Mouse (Mus musculus): Measurements from ENCODE around the gene Amot.

The Amot gene

DNA sequence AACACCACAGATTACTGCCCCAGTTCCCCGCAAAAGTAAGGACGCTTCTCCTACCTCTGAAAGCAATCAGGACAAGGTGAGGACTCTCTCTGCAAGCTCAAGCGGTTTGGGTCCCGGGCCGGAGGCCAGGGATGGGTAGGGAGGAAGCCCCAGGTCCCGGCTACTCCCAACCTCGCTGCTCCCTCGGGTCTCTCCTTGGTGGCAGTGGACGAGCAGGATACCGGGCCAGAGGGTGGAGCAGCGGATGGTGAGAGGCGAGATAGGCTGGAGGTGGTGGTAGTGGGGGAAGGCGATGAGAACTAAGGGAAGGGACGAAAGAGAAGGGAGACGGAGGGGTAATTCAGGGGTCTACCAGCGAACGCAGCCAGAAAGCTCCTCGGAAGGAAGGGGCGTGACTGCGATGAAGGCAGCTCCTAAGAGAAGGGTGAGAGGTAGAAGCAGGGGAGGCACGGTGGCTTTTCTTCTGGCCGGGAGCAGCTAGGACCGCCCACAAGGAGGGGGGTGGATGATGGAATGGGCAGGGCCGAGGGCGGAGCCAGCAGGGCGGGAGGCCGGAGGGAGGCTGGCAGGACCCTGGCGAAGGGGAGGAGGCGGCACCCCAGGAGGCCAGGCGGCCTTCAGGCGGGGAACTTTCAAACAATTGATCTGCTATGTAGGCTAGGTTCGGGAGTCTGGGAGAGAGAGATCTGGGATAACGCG, at the start of gene Amot:
TSS of gene Amot (minus strand) at position 465 of the 699 bp plus-strand sequence.
- peak; percentile 64 to 66 for DNase-seq

DNA sequence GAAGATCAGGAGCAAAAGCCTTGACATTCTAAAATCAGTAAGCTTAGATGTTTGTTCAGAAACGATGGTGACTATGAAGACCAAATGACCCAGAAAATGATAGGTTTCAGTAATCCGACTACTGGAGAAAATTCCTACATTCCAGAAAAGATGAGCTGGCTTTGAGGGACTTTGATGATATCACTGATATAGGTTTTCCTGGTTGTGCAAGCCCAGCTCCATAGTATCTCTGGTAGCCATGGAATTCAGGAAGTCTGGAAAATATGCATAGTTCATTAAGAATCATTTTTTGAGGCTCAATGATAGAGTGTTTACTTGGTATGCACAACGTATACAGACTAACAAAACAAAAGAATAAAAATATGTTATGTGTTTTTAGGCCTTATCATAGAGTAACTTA, 40.1 kb upstream of the Amot start:
- DNase-seq: no peak

DNA sequence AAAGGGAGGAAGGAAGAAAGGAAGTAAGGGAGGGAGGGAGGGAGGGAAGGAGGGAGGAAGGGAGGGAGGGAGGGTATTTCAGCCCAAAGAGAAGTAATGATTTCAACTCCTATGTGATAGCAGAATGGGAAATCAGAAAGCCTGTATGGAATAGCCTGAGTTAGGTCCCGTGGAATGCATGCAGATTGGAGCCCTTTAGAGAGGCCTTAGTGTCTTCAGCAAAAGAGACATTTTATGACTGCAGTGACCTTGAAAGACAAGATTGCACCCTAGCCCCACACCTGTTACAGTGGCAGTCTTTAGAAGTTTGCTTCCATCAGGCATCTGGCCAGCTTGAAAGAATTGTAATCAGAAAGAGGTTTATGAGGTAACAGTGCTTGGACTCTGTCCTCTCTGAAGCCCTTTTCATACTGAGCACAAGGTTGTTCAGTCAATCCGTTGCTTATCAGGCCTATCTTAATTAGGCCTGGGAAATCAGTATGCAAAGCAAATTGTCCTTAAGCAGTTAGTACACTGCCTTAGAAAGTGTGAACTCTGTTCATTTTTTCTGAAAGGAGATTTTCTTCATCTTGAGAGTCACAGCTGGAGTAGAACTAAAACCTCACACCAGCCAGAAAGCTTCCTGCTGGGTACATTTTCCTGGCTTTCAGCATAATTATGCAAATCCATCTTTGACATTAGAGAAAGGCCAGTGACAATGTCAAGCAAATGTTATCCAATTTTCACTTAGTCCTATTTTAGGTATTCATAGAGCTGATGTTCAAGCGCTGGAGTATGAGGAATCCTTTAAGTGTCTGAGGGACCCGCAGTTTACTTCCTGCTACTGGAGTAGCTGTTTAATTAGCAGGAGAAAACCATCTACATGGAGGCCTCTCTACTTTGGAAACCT, 38.9 kb upstream of the Amot start:
- no peak for DNase-seq

DNA sequence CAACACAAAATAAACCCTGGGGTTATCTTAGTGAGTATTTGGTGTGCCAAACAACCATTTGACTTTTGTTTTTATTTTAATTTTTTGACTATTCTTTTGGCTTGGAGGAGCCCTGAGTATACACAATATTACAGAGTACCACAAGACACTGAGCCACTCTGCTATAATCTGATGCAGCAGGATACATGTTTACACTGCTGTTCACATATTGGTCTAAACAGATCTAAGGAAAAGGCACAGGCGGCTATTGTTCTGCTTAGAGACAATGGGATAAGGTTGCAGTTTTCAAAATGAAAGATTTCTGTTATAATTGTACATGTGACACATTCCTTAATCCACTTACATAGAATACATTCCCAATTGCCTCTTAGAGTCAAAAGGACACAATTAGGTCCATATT, 36.1 kb upstream of the Amot start:
- DNase-seq: no peak

DNA sequence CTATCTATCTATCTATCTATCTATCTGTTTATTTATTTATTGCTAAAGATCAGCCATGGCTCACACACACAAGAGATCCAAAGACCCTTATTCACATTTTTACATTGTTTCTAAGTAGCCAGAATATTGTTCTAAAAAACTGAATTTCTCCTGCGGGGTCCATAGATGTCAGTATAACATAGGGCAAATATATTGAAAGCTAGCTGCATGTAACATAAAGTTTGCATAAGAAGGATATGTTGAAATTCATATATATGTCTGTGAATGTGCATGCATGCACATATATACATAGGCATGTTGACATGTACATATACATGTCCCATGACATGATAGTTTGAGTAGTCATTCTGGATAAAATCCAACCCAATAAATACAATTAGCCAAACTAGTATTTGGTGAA, 35.3 kb upstream of the Amot start:
- no peak for DNase-seq

DNA sequence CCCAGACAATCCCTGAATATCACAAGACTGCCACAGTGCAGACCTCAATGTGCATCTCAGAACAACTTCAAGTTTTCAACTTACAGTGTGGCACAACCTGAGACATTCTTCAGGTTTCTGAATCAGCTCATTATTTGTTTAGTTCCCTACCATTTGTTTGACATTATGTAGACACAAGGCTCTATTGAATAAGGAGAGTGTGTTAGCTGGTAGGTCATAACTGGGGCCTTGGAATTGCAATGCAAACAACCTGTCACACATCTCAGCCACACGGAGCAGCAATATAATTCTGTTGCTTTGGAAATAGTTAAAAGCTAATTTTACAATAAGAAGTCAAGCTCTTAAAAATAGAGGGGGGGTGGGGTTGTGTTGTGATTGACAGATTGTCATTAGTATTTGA, 24.6 kb upstream of the Amot start:
- no peak for DNase-seq

DNA sequence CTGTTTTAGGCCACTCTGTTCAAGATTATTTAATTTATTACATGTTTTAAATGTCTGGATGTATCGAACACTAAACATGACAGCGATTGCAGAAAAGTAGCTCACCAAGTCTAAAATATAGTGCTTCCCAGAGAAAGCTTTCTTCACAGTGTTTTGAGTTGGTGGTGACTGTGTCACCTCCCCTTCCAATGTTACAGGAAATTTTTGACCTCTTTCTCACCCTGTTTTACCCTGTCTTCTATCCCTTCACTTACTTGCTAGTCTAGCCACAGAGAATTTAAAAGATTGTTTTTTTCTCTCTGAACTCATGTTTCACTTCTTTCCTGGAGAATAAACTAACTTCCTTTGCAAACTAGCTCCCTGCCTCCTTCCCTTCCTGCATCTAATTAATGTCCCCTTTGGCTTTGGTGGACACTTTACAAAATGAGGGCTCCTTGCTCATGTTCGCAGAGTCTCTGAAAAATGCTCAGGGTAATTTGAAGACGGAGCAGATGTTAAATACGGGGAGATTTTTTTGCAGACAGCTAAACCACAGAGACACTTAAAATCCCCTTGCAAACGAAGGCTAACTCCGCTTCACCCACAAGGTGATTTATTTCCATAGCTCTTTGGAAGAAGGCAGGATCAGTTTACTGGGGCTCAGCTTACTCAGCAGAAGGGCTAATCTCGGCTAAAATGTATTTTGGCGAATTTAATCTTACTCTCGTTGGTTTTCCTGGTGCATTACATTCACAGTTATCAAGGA, 11.5 kb upstream of the Amot start:
- no peak for DNase-seq

DNA sequence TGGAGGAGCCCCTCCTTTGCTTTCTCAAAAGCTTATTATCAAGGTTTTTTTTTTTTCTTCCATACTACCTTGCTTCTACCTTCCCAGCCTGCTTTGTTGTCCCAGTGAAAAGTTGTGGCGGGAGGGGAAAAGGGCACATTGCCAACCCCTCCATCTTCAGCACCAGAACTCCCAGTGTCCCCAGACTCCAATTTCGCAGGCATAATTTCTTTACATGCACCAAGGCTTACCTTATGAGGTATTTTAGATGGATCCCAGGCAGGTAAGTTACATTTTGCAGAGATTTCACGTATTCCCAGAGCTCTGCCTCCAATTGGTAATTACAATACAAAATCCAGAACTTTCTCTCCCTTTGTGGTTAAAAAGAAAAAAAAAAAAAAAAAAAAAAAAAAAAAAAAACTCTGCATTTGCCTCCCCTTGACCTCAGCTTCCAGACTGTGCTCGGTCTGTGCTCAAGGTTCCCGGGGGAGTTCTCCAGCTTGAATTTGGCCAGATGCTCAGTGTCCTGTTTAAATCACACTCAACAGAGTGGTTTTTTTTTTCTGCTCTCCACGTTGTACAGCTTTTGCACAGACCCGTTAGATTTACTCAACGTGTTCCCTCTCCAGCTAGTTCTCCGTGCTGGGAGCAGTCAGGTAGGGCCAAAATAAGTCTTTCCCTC, 10.6 kb upstream of the Amot start:
- DNase-seq: no peak

DNA sequence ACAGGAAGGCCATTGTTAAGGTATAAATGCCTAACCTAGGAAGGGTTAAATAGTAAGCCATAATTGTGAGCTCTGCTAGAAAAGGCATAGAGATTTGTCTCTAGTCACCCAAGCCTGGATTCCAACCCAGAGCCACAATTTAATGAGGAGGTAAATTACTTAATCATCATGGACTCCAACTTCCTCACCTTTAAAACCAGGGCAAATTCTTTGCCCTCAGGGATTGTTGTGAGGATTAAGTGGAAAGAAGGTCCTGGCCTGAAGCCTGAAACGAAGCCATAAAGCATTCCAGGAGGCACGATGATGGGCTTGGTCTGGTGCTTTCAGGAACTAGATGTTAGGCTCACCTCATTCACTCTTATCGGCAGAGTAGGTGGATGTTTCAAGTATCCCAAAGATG, 5.7 kb upstream of the Amot start:
- no peak for DNase-seq

DNA sequence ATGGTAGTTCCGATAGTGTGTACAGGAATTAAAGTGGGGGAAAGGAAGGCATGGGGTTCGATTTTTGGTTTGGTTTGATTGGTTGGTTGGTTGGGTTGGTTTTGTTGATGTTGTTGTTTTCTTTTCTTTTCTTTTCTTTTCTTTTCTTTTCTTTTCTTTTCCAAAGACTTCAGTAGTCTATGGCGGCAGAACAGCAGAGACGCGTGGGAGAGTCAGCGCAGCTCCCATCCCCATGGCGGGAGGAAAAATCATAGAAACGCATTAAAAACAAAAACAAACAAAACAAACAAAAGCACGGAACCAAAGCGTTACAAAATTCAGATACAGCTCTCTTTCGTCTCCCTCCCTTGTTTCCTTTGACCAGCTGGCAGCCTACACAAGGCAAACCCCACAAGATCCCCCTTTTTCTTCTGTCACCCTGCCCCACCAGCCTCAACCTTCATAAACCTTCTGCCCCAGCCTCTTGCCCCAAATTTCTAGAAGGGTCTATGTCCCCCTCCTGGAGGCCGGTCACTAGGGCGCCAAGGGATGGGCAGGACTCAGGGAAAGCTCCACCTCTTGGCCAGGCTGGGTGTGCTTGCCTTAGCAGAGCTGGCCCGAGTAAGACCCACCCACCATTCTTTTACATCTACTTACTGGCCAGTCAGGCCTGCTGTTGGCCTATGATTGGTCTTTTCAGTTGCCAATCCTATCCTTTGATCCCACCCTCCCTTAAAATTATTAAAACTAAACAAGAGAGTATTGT, 648 bp upstream of the Amot start:
- DNase-seq: peak; percentile 40 to 48

DNA sequence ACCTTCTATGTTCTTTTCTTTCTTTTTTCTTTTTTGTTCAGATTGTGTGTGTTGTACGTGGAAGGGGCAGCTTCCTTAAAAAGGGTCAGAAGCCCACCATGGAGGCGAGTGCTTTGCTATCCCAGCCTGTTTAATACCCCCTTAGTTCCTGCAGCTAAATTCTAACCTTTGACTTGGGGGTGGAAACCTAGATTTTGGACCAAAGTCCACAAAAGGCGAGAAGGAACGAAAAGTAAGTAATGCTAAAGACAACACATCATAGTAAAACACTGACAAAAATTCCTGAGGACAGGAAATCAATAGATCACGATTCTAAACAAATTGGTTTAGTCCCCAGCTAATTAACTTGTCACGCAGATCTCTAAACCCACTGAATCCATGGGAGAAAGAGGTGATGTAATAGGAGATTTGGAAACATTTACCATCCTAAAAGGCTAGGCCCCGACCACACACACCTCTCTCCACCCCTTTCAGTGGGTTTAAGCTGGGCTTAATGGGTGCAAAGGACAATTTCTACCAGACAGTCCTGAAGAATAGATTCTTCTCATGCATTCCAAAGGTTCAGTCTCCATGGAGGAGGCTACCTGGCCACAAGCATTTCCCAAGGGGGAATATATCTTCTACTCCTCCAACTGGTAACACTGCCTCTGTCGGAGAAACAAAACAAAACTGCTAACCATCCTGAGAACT, 3.2 kb downstream of the Amot start:
- no peak for DNase-seq

DNA sequence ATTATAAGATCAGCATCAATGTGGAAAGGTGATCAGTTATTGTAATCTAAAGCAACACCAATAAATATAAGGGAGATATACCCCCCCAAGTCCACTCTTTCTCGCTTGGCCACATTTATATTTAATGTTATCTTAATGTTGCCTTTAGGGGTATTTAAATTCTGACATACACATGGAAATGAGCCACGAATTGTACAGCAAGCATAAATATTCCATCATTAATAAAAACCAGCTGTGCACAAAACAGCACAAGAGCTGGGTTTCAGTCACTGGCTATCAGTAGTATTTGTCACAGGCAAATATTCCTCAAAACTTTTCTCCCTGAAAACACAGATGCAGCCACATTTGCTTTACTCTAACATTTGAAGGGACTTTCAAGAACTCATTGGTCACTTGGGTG, 5.9 kb downstream of the Amot start:
- DNase-seq: no peak

DNA sequence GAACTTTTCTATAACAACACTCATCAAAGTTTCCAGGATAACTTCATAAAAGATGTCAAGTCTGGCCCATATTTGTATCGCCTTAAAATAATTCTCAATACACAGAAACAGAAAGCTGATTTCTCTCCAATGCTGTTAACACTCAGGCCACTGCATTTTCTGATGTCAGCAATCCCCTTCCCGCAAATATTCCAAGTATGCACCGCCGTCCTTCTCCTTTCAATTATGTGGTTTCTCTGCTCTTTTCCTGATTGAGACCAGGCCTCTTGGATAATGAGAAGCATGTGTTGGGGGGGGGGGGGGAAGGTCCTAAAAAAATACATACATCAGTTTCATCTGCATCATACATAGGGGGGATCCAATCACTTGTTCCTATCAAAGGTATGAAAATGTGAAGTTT, 6.3 kb downstream of the Amot start:
- DNase-seq: no peak

DNA sequence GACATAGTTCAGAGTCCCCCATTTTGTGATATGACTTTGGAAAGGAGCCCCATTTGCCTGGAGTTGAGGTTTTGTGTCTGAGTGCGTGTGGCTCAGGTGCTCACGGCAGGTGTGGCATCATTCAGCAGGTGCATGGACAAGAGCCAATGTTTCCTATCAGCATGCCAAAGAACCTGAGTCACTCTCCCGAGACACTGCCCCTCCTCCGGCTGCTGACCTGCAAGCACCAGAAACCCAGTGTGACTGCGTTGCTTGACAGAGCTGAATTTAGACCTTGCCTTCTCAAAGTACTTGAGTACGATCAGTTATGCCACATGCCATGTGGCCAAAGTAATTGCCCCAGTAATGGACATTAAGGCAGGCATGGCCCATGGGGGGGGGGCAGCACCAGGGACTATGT, 7.5 kb downstream of the Amot start:
- DNase-seq: no peak

DNA sequence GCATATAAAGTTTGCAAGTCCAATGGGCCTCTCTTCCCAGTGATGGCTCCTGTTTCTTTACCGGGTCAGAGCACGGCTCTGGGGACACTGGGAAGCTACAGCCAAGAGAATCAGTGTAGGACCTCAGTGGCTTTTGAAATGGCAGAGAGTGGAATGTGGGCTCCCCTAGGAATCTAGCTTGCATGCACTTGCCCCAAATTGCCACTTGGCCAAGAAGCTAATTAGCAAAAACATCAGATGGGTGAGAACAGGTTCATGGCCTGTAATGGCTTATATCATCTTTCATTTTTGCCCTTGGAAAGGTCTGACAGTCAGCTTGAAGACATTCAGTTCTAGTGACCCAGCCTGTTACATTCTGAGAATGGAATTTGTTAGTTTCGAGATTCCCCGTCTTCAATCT, 9.6 kb downstream of the Amot start:
- no peak for DNase-seq

DNA sequence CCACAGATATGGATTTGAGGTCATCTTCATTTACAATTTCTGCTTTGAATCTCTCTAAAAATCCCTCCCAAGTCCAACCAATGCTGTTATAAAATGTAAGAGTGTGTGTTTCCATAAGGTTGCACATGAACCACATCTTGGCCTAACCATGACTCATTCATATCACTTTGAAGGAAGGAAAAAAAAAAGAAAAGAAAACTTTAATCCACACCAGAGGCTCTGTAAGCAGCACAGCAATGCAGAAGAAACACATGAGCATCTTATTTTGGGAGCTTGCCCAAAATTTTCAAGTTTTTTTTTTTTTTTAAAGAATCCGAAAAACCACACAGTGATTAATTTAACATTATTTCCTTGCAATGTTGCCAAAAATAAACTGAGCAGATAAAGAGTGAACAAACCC, 14.2 kb downstream of the Amot start:
- no peak for DNase-seq

DNA sequence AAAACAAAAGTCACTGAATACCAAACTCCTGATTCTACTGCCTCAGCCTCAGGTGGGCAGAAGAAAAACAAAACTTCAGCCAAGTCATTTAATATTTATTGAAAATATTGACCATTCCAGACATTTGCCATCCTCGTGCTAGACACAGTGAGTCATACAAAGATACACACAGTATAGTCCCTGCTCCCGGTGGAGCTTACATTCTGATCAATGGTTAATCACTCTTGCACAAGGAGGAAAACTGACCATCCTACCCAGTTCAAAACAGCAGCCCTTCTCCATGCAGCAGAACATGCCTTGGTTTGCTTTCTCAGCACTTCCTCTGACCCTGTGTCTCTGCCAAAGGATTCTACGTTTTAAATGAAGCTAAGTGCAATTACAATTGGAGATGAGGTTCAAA, 14.6 kb downstream of the Amot start:
- DNase-seq: no peak

DNA sequence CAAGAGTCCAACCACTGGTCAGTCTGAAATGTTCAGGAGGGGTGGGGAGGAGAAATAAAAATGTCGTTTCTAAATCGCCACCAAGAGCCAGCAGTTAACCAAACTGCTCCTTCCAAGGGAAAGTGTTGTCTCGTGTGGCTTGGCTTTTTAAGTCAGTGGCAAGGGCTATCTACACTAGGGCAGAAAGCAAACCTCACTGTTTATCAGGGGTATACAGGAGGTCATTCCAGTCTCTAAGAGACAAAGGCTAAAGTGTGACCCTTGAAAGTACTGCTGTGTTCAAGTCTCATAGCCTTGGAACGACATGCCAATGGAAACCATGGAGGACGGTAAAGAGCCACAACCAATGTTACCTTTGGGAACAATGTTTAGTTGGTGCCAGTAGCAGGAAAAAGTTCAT, 15.0 kb downstream of the Amot start:
- DNase-seq: no peak

DNA sequence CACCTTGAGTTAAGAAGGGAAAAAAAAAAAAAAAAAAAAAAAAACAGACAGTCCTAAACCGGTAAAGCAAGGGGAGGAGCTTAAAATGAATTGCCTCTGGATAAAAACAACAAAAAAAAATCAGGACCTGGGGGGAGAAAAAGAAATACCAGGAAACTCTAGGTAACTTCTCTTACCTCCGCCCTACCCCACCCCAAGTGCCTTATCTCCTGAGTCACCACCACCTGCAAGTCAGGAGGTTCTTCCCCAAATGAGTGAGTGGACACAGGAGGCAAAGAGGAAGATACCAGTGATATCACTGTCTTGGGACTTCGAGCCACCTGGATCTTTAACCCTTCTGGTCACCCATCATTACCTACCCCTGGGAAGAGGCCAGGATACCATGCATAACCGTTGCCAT, 19.5 kb downstream of the Amot start:
- no peak for DNase-seq

DNA sequence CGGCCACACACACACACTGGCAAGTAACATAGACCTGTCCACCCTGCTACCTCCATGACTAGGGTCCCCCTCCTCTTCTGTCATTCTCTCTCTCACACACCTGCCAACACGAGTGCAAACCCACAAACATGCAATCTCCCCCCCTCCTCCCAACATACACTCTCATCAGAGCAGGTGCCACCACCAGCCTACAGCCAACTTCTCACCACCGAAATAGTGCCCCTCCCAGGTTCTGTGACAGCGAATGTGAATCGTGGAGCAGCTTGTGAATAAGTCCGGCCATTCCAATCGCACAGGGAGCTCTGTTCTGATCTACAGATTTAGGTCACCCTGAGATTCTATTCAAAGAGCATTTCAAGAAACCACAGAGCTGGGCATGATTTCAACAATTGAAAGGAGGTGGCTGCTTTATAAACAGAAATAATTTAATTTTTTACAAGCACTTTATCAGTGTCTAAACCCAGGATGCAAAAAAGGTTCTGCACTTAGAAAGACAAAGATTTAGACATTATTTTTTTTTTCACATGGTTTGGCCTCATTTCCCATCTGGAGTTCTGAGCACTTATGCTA, 21.4 kb downstream of the Amot start:
- DNase-seq: no peak

DNA sequence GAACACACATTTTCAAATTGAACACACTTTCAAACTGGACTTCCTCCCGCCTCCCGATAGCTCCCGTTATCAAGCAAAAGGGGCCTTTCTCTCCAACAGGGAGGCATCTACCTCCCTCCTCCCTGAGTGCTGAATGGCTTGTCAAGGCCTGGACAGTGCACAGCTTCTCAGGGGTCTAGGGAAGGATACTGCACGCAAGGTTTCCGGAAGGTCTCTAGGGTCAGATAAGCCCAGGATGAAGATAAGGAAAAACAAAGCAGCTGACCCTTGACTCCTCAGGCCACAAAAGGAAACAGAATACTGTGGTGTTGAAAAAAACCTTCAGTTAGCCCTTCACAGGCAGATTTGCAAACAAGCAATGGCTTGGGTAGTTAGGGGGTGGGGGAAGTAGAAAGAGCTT, 22.6 kb downstream of the Amot start:
- DNase-seq: no peak

DNA sequence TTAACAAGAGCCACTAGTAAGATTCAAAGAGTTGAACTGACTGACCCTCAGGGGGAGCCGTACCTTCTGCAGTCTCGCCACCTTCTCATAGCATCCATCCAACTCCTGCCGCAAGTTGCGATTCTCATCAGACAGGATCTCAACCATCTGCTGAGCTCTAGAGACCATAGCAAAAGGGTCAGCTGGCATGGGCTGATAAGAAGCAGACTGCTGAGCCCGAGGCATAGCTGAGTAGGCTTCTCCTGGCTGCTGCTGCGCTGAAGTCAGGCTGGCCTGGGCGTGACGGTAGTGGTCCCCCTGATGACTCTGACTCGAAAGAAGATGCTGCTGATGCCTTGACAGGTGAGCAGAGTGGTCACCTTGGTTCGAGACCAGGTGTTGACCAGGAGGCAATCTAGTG, 25.0 kb downstream of the Amot start:
- no peak for DNase-seq

Measured in B cell, adult 2 months (primary cell).